9 mouse cellular contexts compared by ENCODE assay signal in the genomic region with DNA sequence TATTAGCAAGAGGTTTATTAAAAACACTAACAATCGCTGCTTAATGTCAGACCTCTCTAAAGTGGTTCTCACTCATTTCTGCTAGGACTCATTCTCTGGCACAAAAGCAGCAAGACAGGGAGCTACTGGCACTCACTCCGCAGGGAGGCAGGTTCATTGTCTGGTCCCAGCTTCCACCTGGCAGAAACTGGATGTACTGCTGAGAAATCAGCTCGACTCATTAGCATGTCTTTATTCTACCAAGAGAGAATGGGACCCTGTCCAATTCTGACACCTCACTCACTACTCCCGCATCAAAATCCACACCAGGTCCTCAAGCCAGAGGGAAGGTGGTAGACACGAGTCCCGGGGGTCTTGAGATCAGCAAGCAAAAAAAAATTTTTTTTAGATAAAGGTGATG. TPM values are rescaled to one million over a fixed set of nuclear protein-coding genes. Genes with fewer than 3 reads are reported as not detected.
A peak's percentile ranks its signal among the peaks of the same experiment; 100 is the strongest.
DNase-seq lines count a peak whose midpoint lies in the region; ATAC-seq lines count a peak whose summit lies in the region.
"Had no signal": no experiment of that assay in that cellular context is flagged by ENCODE, and none has a peak within 500 bp of the region (broad histone marks: within the 10 kb centered on the region; RNA-seq: fewer than 3 reads in every experiment).

No protein-coding gene starts in this region.

- H3K4me2 ChIP-seq in lung, embryonic 16.5 days (ENCODE audit: low read depth, low read length), result peak overlapping the region; percentile 96
- H3K4me2 ChIP-seq in stomach, embryonic 15.5 days, result peak overlapping the region; percentile 95

- no peaks in the 10 kb centered on the region for H3K9me3 ChIP-seq in lung, embryonic 16.5 days (ENCODE audit: control insufficient read depth, low read length)
- no peaks in the 10 kb centered on the region for H3K9me3 ChIP-seq in embryonic facial prominence, embryonic 10.5 days
- H3K9me3 ChIP-seq in limb, embryonic 10.5 days (replicated peaks), result no peaks in the 10 kb centered on the region
- no peaks in the 10 kb centered on the region for H3K9me3 ChIP-seq in stomach, embryonic 15.5 days

- H3K36me3 ChIP-seq in lung, embryonic 16.5 days (ENCODE audit: control insufficient read depth, insufficient read depth, low read length), result no peaks in the 10 kb centered on the region
- peaks cover 2% of the 10 kb centered on the region; the same call in 1 of the 2 replicates for H3K36me3 ChIP-seq in embryonic facial prominence, embryonic 10.5 days (replicated peaks)
- peaks cover 4% of the 10 kb centered on the region; the same call in 1 of the 2 replicates for H3K36me3 ChIP-seq in limb, embryonic 10.5 days
- H3K36me3 ChIP-seq in stomach, embryonic 15.5 days, result no peaks in the 10 kb centered on the region

- DNase-seq in lung, postnatal 4 days, result no peak
- no peak for DNase-seq in embryonic facial prominence, embryonic 10.5 days (ENCODE audit: low spot score)
- no peak for DNase-seq in limb, embryonic 10.5 days (ENCODE audit: low spot score)
- DNase-seq in left cerebral cortex, postnatal 14 days (ENCODE audit: low spot score in 2 of 2), result no peak
- DNase-seq in c-Kit-positive CD71-positive TER-119-positive erythroid progenitor cells, embryonic 14.5 days (ENCODE audit: low spot score), result no peak

- intact Hi-C loops in left cerebral cortex, postnatal 14 days (cut with DNase I), result no loop called here

- 28% methylated on average over 6 of the region's 6 CpGs for WGBS in lung, embryonic 16.5 days
- 11% methylated on average over 6 of the region's 6 CpGs for WGBS in embryonic facial prominence, embryonic 10.5 days
- WGBS in limb, embryonic 10.5 days, result 23% methylated on average over 6 of the region's 6 CpGs
- 39% methylated on average over 6 of the region's 6 CpGs for WGBS in stomach, embryonic 15.5 days

- peak overlapping the region; percentile 73 for H3K4me3 ChIP-seq in lung, embryonic 16.5 days (ENCODE audit: low read length)
- H3K4me3 ChIP-seq in embryonic facial prominence, embryonic 10.5 days, result peak overlapping the region; percentile 71
- peak overlapping the region; percentile 86 for H3K4me3 ChIP-seq in limb, embryonic 10.5 days
- peak overlapping the region; percentile 74 for H3K4me3 ChIP-seq in stomach, embryonic 15.5 days (replicated peaks)

- no peak for ATAC-seq in lung, embryonic 16.5 days (ENCODE audit: low read depth)
- no peak for ATAC-seq in stomach, embryonic 15.5 days (ENCODE audit: insufficient read depth, low FRiP score, low read depth)
- no peak for ATAC-seq in CD4-positive, CD25-positive, alpha-beta regulatory T cell, adult 4 months

- H3K9ac ChIP-seq in lung, embryonic 16.5 days (ENCODE audit: low read length), result peak overlapping the region; percentile 79
- no peak overlapping the region for H3K9ac ChIP-seq in stomach, embryonic 15.5 days

- H3K4me1 ChIP-seq in lung, embryonic 16.5 days (replicated peaks; ENCODE audit: control insufficient read depth, insufficient read depth, low read length), result peaks cover 11% of the 10 kb centered on the region
- H3K4me1 ChIP-seq in embryonic facial prominence, embryonic 10.5 days, result peaks cover 28% of the 10 kb centered on the region
- H3K4me1 ChIP-seq in limb, embryonic 10.5 days, result peaks cover 33% of the 10 kb centered on the region
- H3K4me1 ChIP-seq in stomach, embryonic 15.5 days, result peaks cover 12% of the 10 kb centered on the region

- no peaks in the 10 kb centered on the region for H3K27me3 ChIP-seq in lung, embryonic 16.5 days (ENCODE audit: control insufficient read depth, insufficient read depth, low read depth, low read length)
- H3K27me3 ChIP-seq in embryonic facial prominence, embryonic 10.5 days (replicated peaks; ENCODE audit: low read depth, poor library complexity, severe bottlenecking), result peaks cover 37% of the 10 kb centered on the region
- peaks cover 16% of the 10 kb centered on the region for H3K27me3 ChIP-seq in limb, embryonic 10.5 days (ENCODE audit: low read depth, poor library complexity, severe bottlenecking)
- no peaks in the 10 kb centered on the region for H3K27me3 ChIP-seq in stomach, embryonic 15.5 days (replicated peaks)

- H3K27ac ChIP-seq in lung, embryonic 16.5 days (ENCODE audit: low read length), result no peak overlapping the region
- no peak overlapping the region for H3K27ac ChIP-seq in embryonic facial prominence, embryonic 10.5 days (replicated peaks)
- H3K27ac ChIP-seq in limb, embryonic 10.5 days, result no peak overlapping the region
- H3K27ac ChIP-seq in stomach, embryonic 15.5 days, result no peak overlapping the region
- H3K27ac ChIP-seq: liver, embryonic 14.5 days had no signal

RNA-seq across cellular contexts. Expression of gene Rnf157, which starts 1.2 kb away (rescaled TPM):
- polyA plus RNA-seq in lung, embryonic 16.5 days (2015; fragmentation: Nextera tagmentation; extraction: Ambion mirVana), result 3.5 and 4.0 TPM in 2 replicates
- polyA plus RNA-seq in embryonic facial prominence, embryonic 10.5 days (2016; fragmentation: Nextera tagmentation; extraction: Ambion mirVana), result 12.7 and 15.7 TPM in 2 replicates
- polyA plus RNA-seq in limb, embryonic 10.5 days (2016; fragmentation: Nextera tagmentation; extraction: Ambion mirVana), result 11.1 and 18.3 TPM in 2 replicates
- polyA plus RNA-seq in stomach, embryonic 15.5 days (2015; fragmentation: Nextera tagmentation; extraction: Ambion mirVana), result 13.5 and 14.5 TPM in 2 replicates
- 100 to 1,000 TPM; 228 to 235 TPM for total RNA-seq in left cerebral cortex, postnatal 14 days (2021)
- polyA plus RNA-seq in CD4-positive, CD25-positive, alpha-beta regulatory T cell, adult 4 months (2017; shearing (Covaris generic)), result 1 to 10 TPM; 8.4 to 8.8 TPM

RNA-seq across cellular contexts. Expression of gene Ubald2, which starts 22.3 kb away (rescaled TPM):
- 41.3 and 43.2 TPM in 2 replicates for polyA plus RNA-seq in lung, embryonic 16.5 days (2015; fragmentation: Nextera tagmentation; extraction: Ambion mirVana)
- polyA plus RNA-seq in embryonic facial prominence, embryonic 10.5 days (2016; fragmentation: Nextera tagmentation; extraction: Ambion mirVana), result 43.7 and 46.4 TPM in 2 replicates
- 44.1 and 51.8 TPM in 2 replicates for polyA plus RNA-seq in limb, embryonic 10.5 days (2016; fragmentation: Nextera tagmentation; extraction: Ambion mirVana)
- polyA plus RNA-seq in stomach, embryonic 15.5 days (2015; fragmentation: Nextera tagmentation; extraction: Ambion mirVana), result 37.7 and 37.9 TPM in 2 replicates
- 10 to 100 TPM; 30.1 to 32.0 TPM for total RNA-seq in left cerebral cortex, postnatal 14 days (2021)
- 10 to 100 TPM; 12.2 to 13.0 TPM for polyA plus RNA-seq in CD4-positive, CD25-positive, alpha-beta regulatory T cell, adult 4 months (2017; shearing (Covaris generic))

RNA-seq across cellular contexts. Expression of gene Qrich2, which starts 54.5 kb away (rescaled TPM):
- 0.26 TPM in 1 of 2 replicates, not detected in the other for polyA plus RNA-seq in lung, embryonic 16.5 days (2015; fragmentation: Nextera tagmentation; extraction: Ambion mirVana)
- polyA plus RNA-seq in embryonic facial prominence, embryonic 10.5 days (2016; fragmentation: Nextera tagmentation; extraction: Ambion mirVana), result 0.23 and 0.44 TPM in 2 replicates
- 0.36 and 0.44 TPM in 2 replicates for polyA plus RNA-seq in limb, embryonic 10.5 days (2016; fragmentation: Nextera tagmentation; extraction: Ambion mirVana)
- 0.46 and 0.50 TPM in 2 replicates for polyA plus RNA-seq in stomach, embryonic 15.5 days (2015; fragmentation: Nextera tagmentation; extraction: Ambion mirVana)
- total RNA-seq in left cerebral cortex, postnatal 14 days (2021), result not detected
- polyA plus RNA-seq in CD4-positive, CD25-positive, alpha-beta regulatory T cell, adult 4 months (2017; shearing (Covaris generic)), result not detected
